Mouse (Mus musculus): ENCODE results near the gene Gm1123. TPM values are rescaled to one million over a fixed set of nuclear protein-coding genes. Genes with fewer than 3 reads are reported as not detected.

Gene Gm1123
- polyA plus RNA-seq (2017; shearing (Covaris generic)): 1 to 10 TPM in 1 of 3 experiments, under 1 TPM in 2; 0.54 to 1.6 (median 0.88) TPM

DNA sequence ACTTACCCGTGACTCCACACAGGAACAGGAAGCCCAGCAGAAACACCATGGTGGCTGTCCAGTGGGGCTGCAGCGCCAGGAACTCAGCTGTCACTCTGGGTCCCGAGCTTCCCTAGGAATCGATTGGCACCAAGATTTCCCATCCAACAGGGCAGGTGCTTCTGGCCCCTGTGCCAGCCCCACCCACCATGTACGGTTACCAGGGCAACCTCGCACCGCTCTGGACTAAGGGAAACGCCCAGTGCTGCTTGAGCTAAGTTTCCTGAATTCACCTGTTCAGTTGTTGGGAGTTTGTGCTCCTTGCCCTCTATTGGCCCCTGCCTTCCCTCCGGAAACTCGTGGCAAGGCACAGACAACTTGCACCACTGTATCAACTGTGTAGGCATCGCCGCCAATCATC lies at the start of gene Gm1123:
Gene Gm1123, minus strand, starts transcription at position 141 of the 400 bp plus-strand sequence.
- ATAC-seq: no peak

DNA sequence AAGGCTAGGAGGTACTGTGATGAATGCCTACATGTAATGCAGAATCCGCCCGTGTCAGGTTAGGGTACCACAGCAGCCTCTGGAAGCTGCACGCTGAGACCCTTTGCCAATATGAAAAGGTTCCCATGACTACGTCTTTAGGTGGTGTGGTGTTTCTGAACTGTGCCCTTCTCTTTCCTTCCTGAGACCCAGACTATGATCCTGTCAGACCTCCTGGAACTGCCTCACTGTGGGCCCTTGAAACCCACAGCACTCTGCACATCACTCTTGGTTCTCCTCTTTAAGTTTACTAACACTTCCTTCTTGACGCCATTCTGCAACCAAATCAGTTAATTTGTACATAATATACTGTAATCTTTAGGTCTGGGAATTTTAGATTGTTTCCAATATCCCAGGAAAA lies 46.2 kb upstream of the Gm1123 start:
- ATAC-seq: no peak

DNA sequence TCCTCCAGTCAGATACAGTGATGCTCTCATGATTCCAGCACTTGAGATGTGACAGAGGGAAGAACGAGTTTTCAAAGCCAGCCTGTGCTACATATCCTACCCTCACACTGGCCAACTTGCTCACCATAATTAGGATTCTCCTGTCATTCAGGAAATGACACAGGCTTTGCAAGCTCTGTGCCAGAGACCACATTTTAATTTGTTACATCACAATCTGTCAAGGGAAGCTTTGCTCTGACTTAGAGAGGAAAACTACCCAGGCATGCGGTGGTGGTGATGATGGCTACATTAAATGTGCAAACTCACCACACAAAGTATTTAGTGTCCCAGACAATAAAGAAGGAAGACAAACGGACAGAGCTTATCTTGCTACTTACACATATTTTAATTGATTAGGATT lies 45.8 kb upstream of the Gm1123 start:
- no peak for ATAC-seq

DNA sequence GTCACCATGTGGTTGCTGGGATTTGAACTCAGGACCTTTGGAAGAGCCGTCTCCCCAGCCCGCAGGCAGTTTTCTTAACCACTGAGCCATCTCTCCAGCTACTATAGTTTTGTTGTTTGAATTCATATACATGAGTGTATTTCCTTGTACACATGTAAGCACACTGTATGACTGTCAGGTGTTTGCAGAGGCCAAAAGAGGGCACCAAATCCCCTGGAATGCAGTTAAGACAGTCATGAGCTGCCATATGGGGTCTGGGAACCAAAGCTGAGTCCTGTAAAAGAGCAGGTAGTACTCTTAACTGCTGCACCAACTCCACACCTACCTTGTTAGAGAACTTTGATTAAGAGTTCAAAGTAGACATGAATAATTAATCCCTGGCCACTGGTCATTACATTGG lies 45.1 kb upstream of the Gm1123 start:
- no peak for ATAC-seq

DNA sequence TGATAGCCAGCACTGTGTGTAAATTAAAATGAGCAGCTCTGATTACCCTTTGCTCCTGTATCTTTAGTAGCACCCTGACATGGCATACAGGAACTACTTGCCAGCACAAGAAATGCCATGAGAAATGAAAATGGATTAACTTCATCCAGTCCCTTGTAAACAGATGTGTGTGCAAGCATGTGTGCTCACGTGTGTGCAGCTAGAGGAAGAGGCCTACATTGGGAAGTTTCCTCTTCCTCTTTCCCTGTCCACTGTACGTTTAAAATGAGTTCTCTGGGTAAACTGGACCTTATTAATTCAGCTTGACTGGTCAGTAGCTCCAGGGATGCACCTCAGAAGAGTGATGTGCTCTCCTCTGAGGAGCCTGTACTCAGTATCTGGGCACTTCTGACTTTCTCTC lies 38.9 kb upstream of the Gm1123 start:
- no peak for ATAC-seq

DNA sequence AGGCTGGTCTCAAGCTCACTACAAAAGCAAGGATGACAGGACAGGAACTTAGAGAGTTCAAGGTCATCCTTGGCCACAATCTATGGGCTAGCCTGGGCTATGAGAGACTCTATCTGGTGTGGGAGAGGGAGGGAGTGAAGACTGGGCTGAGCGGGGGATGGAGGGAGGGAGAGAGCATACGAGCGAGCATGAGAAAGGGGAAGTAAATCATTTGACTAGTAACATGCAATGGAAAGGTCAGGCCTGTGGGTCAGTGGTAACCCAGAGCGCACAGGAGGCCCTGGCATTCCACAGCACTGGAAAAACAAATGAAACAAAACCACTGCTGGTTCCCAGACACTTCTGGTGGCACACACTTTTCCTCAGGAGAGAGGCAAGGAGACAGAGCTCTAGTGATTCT lies 37.0 kb upstream of the Gm1123 start:
- no peak for ATAC-seq

DNA sequence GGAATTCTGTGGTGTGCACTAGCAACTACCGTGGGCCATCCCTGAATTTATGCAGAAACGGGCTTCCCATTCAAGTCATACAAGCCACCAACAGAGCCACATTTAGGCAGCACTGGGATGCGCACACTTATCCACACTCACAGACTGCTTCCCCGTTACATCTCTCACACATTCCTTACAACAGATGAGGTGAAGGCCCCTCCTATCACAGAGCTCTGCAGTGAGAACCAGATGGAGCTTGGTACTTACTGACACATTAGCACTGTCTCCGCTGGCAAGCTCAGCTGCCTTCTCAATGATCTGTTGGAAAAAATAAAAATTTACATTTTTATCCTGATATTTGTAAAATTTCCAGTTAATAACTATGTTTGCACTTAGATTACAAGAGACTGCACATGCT lies 29.8 kb upstream of the Gm1123 start:
- ATAC-seq: no peak

DNA sequence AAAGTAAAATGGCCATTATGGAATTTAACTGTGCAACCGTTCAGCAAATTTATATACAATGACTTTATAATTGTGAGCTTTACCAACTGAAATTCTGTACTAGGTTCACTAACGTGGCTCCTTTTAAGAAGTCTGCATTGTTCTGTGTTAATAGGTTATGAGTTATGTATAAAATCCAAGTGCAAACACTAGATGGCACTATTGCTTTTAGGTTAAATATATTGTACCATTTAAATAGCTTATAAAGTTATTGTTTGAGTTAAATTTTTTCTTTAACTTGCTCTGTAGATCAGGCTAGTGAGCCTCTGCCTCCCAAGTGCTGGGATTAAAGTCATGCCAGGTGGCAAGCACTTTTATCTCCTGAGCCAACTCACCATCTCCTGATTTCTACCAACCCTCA lies 28.7 kb upstream of the Gm1123 start:
- ATAC-seq: peak; percentile 46

DNA sequence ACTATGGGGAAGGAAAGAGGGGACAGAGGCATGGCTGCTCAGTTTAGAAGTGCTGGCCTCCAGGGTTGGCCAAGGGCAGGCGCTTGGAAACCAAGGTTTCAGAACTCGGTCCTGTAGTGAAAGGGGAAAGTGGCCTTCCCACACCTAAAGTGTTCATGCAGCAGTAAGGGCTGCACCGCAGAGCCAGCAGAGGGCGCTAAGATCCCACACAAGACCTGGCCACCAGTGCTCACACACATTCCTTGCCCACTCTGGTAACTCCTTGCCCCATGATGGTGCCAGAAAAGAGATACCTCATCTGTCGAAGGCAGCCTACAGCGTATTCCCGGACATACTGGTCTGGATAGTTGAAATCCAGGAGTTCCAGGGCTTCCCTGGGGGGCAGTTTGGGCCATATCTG lies 27.0 kb upstream of the Gm1123 start:
- ATAC-seq: peak; percentile 58

DNA sequence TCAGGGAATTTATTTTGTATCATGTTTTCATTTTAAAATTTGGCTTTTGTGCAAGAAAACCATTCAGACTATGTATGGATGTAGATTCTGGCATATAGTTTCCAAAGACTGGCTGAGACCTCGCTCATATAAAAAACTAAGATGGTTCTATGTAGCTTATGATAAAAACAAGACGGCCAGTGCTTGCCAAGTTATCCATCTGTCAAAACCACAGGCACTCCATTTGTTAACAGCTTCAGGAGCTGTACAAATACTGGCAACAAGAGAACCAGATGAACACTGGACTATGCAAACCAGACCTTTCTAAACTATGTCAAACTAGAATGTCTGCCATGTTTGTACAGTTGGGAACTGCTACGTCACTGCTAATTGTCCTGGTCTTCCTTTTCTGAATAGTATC lies 22.2 kb upstream of the Gm1123 start:
- no peak for ATAC-seq

DNA sequence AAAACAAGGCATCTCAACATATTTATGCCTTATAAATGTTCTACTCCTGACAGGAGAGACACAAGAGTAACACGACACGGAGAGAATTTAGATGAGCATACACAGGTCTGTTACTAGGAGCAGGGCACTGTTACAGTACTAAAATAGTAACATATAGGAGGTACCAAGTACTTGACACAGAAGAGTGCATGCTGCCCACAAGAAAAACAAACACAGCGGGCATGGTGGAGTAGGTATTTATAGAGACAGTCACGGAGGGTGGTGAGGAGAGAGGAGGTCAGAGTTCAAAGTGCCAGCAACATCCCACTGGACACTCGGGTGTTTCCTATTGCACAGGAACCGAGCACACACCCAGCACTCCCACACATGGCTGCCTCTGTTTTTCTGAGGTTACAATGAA lies 14.2 kb upstream of the Gm1123 start:
- ATAC-seq: no peak

DNA sequence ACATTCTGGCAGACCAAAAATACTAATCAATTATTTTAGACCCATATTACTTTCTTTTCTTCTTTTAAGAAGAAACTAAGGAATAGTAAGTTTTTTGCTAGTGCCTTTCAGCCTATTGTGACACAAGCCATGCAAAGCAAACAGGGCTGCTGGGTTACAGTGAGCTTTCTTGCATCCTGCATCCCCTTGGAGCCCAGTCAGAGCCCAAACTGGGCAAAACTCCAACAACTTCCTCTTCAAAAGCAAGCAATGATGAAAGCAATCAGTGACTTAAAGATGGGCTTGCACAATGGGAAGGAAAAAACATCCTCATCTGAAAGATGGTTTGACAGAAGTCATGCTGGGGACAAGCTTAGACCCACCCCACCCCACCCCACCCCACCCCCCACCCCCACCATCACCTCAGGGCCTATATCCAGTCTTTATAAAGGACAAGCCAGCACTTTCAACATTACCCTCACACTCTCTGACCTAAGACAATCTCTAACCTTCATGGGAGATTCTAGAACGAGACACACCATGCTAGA lies 13.3 kb upstream of the Gm1123 start:
- ATAC-seq: no peak

DNA sequence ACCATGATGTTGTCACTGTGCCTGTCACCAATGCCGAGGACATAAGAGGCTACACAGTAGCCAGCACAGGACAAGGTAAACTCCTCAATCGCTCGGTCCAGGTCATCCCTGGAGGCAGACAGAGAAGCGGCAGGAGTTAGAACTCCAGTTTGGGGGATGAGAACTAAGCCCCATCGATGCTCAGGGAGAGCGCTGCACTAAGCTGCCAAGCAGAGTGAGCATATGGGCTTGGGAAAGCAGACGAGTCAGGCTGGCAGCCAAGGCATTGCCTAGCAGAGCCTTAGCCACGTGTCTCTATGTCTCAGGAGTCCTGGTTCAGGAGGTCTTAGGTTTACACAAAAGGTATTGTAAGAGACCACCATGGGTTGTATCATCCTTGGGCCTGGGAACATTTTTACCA lies 9.2 kb upstream of the Gm1123 start:
- no peak for ATAC-seq

DNA sequence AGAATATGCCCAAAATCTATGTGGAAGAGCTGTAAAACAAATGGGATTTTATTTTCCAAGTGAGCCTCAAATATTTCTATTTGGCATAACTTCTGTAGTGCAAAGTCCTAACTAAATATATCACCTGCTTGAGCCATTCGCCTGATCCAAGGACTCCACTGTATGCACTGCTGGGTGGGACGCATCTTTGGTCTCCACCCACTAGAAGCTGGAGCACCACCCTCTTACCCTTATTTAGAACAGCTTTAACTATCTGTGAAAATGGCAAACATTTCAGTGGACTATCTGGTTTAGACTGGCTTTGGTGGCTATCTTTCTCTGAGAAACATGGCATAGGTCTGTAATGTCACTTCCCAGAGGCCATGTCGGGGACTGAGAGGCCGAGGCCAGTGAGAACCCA lies 7.1 kb upstream of the Gm1123 start:
- no peak for ATAC-seq

DNA sequence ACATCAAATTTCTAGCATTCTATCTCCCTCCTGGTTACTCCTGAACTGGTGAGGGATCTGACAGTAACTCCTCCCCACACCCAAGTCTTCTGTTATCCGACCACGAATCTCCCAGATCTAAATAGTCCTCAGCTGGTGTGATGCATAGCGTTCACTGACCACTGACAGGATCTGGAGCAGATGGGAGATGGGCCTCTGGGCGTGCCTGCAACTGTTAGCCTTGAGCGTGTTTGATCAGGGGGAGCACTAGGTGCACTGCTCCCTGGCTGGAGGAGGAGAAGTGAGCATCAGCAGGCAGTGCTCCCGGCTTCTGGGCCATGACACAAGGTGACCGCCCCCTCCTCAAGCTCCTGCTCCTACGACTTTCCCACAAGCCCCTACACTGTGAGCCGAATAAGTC lies 6.5 kb upstream of the Gm1123 start:
- no peak for ATAC-seq

DNA sequence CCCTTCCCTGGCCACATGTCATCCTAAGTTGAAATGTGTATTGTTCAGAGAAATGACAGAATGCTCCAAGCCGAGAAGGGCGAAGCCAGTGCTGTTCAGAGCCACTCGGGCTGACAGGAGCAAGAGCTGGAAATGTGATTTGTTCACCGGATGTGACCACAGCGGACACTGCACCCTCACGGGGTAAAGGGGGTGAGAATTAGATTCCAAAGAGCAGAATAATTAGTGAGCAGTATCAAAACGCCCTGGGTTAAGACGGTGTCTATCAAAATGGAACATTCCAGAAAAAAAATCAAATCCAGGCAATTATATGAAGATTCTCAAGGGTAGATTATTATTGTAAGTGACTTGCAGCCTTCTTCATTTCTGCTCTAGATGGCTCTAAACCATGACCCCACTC lies 1.4 kb downstream of the Gm1123 start:
- no peak for ATAC-seq

DNA sequence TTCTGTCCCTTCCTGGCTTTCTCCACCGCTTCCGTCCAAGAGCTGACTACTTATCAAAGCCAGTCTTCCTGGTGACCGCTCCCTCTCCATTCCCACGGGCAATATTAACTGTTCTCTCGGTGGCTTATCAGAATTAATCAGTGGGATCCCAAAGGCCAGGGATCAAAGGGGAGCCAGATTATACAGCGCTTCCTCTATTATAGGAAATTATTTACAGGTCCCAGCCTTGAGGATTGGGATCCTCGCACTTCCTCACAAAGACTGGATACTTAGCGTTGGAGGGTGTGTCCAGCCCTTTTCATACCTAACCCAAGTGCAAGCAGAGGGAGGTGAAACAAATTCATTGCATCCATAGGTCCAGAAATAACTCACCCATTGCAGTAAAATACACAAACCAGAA lies 3.5 kb downstream of the Gm1123 start:
- no peak for ATAC-seq

DNA sequence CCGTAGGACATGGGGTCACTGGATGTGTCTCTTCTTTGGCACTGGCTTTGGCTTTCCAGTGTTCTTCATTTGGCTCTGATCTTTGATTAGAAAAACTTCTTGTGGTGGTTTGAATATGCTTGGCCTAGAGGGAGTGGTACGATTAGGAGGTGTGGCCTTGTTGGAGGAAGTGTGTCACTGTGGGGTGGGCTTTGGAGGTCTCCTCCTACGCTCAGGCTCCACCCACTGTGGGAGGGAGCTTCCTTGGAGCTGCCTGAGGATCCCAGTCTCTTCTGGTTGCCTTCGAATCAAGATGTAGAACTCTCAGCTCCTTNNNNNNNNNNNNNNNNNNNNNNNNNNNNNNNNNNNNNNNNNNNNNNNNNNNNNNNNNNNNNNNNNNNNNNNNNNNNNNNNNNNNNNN lies 13.8 kb downstream of the Gm1123 start:
- ATAC-seq: no peak

DNA sequence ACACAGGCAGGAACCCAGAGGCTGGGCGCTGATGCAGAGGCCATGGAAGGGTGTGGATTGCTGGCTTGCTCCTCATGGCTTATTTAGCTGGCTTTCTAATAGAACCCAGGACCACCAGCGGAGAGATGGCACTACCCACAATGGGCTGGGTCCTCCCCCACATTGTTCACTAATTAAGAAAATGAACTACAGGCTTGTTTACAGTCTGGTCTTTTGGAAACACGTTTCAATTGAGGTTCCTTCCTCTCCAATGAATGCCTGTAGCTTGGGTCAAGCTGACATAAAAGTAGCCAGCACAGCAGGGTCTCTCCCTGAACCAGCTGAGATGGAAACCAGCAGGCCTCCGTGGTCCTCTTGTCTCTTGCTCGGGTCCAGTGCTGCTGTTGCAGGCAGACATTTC lies 14.3 kb downstream of the Gm1123 start:
- no peak for ATAC-seq

DNA sequence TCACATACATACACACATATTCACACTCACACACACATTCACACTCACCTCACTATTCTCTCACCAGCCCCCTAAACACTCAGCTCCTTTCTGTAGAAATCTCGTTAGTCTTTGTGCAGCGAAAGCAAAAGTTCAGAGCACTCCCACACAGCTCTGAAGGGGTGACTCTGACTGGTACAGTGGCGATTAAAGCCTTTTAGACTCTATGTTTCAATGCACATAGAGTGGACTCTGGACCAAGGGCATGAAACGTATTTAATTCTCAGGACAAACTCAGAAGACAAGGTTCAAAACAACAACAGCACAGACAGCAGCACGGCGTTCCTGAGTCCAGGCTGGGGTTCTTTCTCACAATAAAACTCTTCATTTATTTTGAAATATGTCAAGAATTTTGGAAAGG lies 17.8 kb downstream of the Gm1123 start:
- no peak for ATAC-seq

DNA sequence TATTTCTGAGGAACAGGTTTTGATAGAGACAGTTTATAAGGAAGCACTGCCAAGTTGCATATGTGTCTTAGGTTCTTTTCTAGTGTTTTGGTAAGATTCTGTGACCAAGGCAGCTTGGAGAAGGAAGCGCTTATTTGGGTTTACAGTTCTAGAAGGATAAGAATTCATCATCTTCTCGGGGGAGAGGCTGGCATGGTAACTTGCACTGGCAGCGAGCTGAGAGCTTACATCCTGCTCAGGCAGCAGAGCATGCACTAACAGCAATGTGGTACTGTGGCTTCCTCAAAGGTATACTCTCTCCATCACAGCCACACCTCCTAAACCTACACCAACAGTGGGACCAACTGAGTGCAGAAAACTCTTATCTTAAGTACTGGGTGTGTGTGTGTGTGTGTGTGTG lies 18.8 kb downstream of the Gm1123 start:
- ATAC-seq: no peak

DNA sequence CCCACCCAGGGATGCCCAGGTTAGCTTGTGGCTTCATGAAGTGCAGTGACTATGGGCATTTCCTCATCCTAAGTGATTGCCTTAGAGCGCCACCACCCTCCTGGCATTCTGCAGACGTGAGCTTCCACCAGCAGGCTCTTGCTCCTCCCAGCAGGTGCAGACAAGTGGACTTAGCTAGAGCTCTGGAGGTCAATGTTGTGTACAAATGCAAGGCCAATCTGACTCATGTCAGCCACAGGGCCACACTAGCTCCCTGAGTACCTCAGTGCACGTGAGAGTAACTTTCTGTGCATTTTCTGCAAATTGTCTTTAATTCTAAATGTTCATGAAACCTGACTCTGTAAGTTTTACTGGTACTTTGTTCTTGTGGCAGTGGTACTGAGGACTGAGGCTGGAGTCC lies 19.2 kb downstream of the Gm1123 start:
- no peak for ATAC-seq

DNA sequence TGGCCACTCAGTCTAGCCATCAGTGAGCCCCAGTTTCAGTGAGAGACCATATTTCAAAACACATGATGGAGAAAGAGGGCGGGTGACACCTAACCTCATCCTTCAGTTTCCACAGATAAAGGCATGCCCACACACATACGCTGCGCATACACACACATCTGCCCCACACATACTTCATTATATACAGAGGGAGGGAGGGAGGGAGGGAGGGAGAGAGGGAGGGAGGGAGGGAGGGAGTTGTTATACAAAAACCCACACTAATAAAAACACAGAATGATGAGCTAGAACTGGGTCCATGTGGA lies 25.7 kb downstream of the Gm1123 start:
- ATAC-seq: peak; percentile 53

DNA sequence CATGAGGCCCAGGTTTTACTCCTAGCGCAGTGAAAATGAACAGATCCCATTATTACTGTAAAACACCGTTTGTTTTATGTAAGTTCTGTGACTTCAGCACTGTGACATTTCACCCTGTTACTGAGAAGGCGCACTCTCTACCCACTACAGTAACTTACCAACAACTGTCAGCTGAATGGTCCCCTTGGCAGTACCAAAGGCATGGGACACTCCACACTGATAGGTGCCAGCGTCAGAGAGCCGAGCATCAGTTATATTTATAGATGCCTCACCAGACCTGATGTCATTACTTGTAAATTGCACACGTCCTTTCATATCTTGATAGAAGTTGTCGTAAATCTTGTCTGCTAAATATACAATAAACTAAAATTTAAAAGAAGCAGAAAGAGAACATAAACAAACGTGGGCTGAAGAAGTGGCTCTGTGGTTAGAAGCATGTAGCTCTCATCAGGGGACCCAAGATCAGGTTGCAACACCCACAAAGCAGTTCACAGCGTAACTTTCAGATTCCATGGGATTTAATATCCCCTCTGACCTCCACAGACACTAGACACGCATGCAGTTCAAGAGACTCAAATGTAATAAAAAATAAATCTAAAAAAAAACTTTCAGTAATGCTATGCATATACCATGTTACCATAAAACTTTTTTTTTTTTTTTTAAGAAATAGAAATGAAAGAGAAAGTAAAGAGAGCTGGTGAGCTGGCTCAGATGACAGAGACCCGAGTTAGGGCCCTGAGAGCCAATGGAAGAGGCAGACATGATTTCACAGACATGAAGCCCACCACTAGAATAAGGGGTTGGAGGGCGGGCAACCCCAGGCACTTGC lies 26.2 kb downstream of the Gm1123 start:
- ATAC-seq: peak; percentile 84

DNA sequence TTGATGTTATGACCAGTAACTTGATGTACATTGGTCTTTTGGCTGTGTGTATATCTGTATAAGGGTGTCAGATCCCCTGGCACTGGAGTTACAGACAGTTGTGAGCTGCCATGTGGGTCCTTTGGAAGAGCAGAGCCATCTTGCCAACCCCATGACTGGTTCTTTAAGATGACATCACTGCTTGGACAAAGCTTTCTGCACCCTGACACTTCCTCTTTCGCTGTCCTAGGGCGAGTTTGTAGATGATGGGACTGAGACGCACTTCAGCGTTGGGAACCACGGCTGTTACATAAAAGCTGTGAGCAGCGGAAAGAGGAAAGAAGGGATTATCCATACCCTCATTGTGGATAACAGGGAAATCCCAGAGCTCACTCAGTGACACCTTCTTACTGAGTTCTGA lies 34.2 kb downstream of the Gm1123 start:
- no peak for ATAC-seq

Data from inflammation-experienced regulatory T-cells, adult 6 months (primary cell).